Mouse (Mus musculus) layer of hippocampus, adult 9-10 months (tissue): ENCODE results near the gene Bahcc1.
A peak's percentile ranks its signal among the peaks of the same experiment; 100 is the strongest.

Experiments used
- DNase-seq: peaks from one replicate; pipeline ENCODE4 v3.0.0; 2022; ENCODE audit warnings: low spot score

Bahcc1 gene

DNA sequence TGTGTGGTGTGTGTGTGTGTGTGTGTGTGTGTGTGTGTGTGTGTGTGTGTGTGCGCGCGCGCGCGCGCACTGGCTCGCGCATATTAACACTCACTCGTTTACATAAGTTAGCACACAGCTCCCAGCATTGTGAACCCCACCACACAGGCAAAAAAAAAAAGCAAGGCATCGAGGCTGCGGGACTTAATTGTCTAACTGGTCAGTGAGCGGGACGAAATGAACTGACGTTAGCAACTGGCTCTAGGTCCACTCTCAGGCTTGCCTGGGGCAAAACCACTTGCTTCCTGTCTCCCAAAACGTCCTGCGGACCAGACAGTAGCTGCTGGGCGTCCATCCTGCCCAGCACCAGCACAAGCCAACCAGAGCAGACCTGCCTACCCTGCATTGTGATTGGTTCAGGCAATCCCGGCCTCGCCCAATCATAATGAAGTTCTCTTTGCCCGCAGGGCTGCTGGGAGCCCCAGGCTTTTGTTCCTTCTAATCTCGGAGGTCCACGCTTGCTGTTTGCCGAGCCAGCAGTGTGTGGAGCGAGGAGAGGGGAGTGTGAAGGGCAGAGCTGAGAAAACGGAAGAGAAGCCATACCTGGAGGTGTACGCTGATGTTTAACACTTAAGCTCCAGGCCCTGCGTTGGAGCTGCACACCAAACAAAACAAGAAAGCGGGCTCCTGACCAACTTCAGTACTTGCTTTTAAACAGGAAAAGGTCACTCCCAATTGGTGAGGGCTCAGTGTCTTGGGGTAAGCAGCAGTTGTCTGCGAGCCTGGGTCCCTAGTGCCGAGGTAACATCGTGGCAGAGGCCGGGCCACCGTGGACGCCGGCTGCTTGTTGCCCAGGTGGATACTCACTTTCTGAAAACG lies 83.3 kb downstream of the Bahcc1 start:
- peak; percentile 89 for DNase-seq

DNA sequence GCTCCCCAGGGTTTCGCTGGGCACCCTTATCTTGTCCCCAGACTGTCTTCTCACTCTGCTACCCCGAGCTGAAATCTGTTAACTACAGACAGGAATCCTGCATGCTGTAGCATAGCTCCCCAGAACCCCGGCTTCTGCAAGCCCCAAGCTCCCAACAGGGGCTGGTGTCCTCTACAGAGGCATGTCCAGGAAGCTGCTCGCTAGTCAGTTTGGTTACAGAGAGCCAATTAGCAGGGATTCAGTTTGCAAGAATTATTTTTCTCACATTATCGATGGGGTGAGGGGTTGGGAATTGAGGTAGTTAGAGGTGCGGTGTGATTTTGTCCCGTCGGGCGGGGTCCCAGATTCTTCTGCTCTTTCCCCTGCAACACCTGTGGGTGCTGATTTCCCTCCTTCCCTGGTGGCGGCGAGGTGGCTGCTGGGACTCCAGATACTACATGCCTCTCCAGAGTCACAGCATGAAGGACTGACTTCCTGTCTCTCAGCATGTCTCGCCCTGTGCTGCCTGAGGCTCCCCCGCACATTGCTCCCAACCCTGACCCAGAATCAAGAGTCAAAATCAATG lies 84.0 kb downstream of the Bahcc1 start:
- DNase-seq = no peak

- no peak for DNase-seq
Observed at GRCm38 (mm10) chr11:120317456-120317855, 84.7 kb downstream of the Bahcc1 start.

GRCm38 (mm10) chr11:120319310-120319709 lies 86.6 kb downstream of the Bahcc1 start:
- DNase-seq = no peak

DNA sequence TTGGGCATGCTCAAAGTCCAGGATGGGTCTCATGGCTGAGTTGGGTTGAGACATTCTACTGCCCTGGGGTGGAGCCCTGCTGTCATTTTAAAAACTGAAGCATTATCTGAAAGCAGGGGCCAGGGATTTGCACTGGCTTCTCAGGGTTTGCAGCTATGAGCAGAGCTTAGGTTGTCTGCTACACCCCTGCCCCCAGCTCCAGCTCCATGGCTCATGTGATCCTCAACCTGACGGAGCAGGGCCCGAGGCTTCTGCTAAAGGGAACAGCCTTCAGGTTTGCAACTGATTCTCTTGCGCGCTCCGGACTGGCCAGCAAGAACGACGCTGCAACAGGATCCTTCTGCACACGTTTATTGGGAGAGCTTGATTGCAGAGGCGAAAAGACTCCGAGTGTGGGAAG lies 87.4 kb downstream of the Bahcc1 start:
- DNase-seq = no peak

DNA sequence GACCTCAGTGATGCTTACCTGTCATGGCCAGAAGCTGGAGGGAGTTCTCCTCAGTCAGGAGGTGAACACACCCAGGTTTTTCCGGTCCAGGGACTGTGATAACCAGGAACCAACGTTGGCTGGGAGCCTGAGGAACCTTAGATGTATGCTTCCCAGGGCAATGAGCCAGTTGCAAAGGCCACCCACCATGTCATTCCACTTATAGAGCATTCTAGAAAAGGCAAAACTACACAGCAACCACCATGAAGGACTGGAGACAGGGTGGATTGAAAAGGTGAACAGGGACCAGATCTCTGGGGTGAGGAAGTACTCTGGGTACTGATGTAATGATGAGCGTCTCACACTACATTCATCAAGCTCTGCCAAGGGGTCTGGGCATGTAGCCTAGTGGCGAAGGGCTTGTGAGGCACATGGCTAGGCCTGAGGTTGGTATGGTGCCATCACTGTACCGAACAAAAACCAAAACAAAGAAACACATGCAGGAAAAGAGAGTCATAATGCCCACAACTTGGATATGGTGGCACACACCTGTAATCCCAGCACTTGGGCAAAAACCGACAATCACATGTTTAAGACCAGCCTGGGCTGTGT lies 102.8 kb downstream of the Bahcc1 start:
- no peak for DNase-seq

- no peak for DNase-seq
Observed at GRCm38 (mm10) chr11:120337447-120337846, 104.7 kb downstream of the Bahcc1 start.

DNA sequence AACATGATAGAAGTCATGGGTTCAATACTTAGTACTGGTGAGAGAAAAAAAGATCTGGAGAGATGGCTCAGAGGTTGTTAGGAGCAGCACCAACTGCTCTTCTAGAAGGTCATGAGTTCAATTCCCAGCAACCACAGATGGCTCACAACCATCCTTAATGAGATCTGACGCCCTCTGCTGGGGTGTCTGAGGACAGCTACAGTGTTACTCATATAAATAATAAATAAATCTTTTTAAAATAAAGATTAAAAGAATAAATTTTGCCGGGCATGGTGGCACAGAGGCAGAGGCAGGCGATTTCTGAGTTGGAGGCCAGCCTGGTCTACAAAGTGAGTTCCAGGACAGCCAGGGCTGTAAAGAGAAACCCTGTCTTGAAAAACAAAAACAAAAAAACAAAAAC lies 106.0 kb downstream of the Bahcc1 start:
- DNase-seq = no peak

- DNase-seq = no peak
Observed at GRCm38 (mm10) chr11:120339978-120340513, 107.3 kb downstream of the Bahcc1 start.

DNA sequence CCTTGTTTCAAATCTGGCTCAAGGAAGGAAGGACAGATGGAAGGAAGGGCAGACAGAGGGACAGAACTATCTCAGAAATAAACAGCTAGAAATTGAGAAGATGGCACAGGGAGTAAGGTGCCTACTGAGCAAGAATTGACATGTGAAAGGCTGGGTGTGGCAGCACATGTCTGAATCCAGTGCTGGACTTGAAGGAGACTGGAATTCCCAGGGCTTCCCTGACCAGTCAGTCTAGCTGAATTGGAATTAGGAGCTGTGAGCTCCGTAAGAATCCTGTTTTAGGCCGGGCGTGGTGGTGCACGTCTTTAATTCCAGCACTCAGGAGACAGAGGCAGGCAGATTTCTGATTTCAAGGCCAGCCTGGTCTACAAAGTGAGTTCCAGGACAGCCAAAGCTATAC lies 108.9 kb downstream of the Bahcc1 start:
- no peak for DNase-seq
